Mouse (Mus musculus) lung, embryonic 14.5 days (tissue): ENCODE results near the gene Phldb2. TPM values are rescaled to one million over a fixed set of nuclear protein-coding genes. Genes with fewer than 3 reads are reported as not detected.

ENCODE experiments used
- ATAC-seq: fragments of 200-750 bp; cut with Nextera tagmentation; 2 replicates; pipeline ENCODE4 v1.8.0; 2017; ENCODE audit warnings: mild to moderate bottlenecking, moderate TSS enrichment, moderate library complexity; ENCODE audit not compliant: insufficient read depth
- DNase-seq: peaks from one replicate; pipeline ENCODE4 v3.0.0-alpha.2; 2015
- H3K27ac ChIP-seq: fragments of 300-500 bp; sonication (generic); 2 replicates; pipeline ENCODE4 v1.5.1; 2014; ENCODE audit warnings: low read depth, mild to moderate bottlenecking, moderate library complexity
- H3K27me3 ChIP-seq: fragments of 300-500 bp; sonication (generic); 2 replicates; pipeline ENCODE4 v1.6.1; 2014; ENCODE audit warnings: low read length, control low read depth; ENCODE audit not compliant: insufficient read depth
- H3K36me3 ChIP-seq: fragments of 300-500 bp; sonication (generic); 2 replicates; pipeline ENCODE4 v1.6.1; 2014; ENCODE audit warnings: control low read depth; ENCODE audit not compliant: insufficient read depth
- H3K4me1 ChIP-seq: fragments of 300-500 bp; sonication (generic); 2 replicates; pipeline ENCODE4 v1.6.1; 2014; ENCODE audit warnings: antibody characterized with exemption, control low read depth; ENCODE audit not compliant: insufficient read depth
- H3K4me2 ChIP-seq: fragments of 300-500 bp; sonication (generic); 2 replicates; pipeline ENCODE4 v1.6.1; 2014; ENCODE audit warnings: mild to moderate bottlenecking
- H3K4me3 ChIP-seq: fragments of 300-500 bp; sonication (generic); 2 replicates; pipeline ENCODE4 v1.5.1; 2014; ENCODE audit warnings: low read depth, low read length
- H3K9ac ChIP-seq: fragments of 300-500 bp; sonication (generic); 2 replicates; pipeline ENCODE4 v1.6.1; 2014
- H3K9me3 ChIP-seq: fragments of 300-500 bp; sonication (generic); 2 replicates; pipeline ENCODE4 v1.6.1; 2016; ENCODE audit warnings: low read depth, low read length, control low read depth
- CTCF ChIP-seq: IDR thresholded peaks from 2 replicates; pipeline ENCODE4 v1.5.1; 2016; ENCODE audit warnings: antibody characterized with exemption, low read depth
- WGBS: fragments of 180-500 bp; shearing (Covaris S2); extraction: QIAGEN DNeasy Blood & Tissue Kit; methylation state at CpG from one replicate; pipeline ENCODE4 v1.1.7; 2014; 5-methylcytosine and 5-hydroxymethylcytosine counted together
- polyA plus RNA-seq: library from polyadenylated mRNA; unstranded; fragments of >200 nt; fragmentation: Nextera tagmentation; extraction: Ambion mirVana; gene quantifications from 2 replicates; pipeline ENCODE4 v1.2.1, GENCODE M21; 2014

Phldb2 gene
- polyA plus RNA-seq, result 47.3 and 48.0 TPM in 2 replicates

- ATAC-seq, result no peak
- no peak within 1 kb of the TSS for H3K9ac ChIP-seq
Measured at GRCm38 (mm10) chr16:45953394-45953793, at the start of gene Phldb2. Phldb2 (minus strand) TSS chr16:45953598.

GRCm38 (mm10) chr16:46001550-46002166 is 48.3 kb upstream of the Phldb2 start:
- no peak for TF ChIP-seq CTCF
- H3K4me2 ChIP-seq, result no peak overlapping the region
- H3K4me3 ChIP-seq, result no peak overlapping the region
- DNase-seq, result no peak
- H3K27me3 ChIP-seq, result no peaks in the 10 kb centered on the region
- no peak for ATAC-seq
- H3K36me3 ChIP-seq, result no peaks in the 10 kb centered on the region
- H3K9ac ChIP-seq, result no peak overlapping the region
- H3K27ac ChIP-seq, result no peak overlapping the region
- no peaks in the 10 kb centered on the region for H3K4me1 ChIP-seq
- no peaks in the 10 kb centered on the region for H3K9me3 ChIP-seq
- WGBS, result 73% methylated on average over 10 of the region's 10 CpGs

More at GRCm38 (mm10) chr16:45953394-45953793, at the start of gene Phldb2:
- WGBS, result 69% methylated on average over 4 of the region's 4 CpGs
- no peaks in the 10 kb centered on the region for H3K36me3 ChIP-seq
- H3K27ac ChIP-seq, result peak within 1 kb of the TSS; percentile 15
- H3K9me3 ChIP-seq, result no peaks in the 10 kb centered on the region
- TF ChIP-seq CTCF, result no peak
- no peak for DNase-seq
- no peak within 1 kb of the TSS for H3K4me2 ChIP-seq
- H3K4me3 ChIP-seq, result no peak within 1 kb of the TSS
- H3K4me1 ChIP-seq, result no peaks in the 10 kb centered on the region
- no peaks in the 10 kb centered on the region for H3K27me3 ChIP-seq

- DNase-seq (no peak), ATAC-seq (no peak)
- H3K27ac ChIP-seq, result no peak overlapping the region
- no peaks in the 10 kb centered on the region for H3K9me3 ChIP-seq
- no peak for TF ChIP-seq CTCF
- no peak overlapping the region for H3K4me2 ChIP-seq
- no peaks in the 10 kb centered on the region for H3K27me3 ChIP-seq
- no peaks in the 10 kb centered on the region for H3K36me3 ChIP-seq
- no peak overlapping the region for H3K4me3 ChIP-seq
- no peak overlapping the region for H3K9ac ChIP-seq
- no peaks in the 10 kb centered on the region for H3K4me1 ChIP-seq
- WGBS, result 89% methylated on average over 3 of the region's 3 CpGs
Measured at GRCm38 (mm10) chr16:46000976-46001375, 47.6 kb upstream of the Phldb2 start.

GRCm38 (mm10) chr16:45999374-46000191 is 46.2 kb upstream of the Phldb2 start:
- H3K4me1 ChIP-seq, result no peaks in the 10 kb centered on the region
- no peak overlapping the region for H3K9ac ChIP-seq
- no peaks in the 10 kb centered on the region for H3K36me3 ChIP-seq
- H3K27ac ChIP-seq, result no peak overlapping the region
- no peaks in the 10 kb centered on the region for H3K27me3 ChIP-seq
- DNase-seq, result peak; percentile 11
- H3K4me3 ChIP-seq, result no peak overlapping the region
- H3K9me3 ChIP-seq, result no peaks in the 10 kb centered on the region
- WGBS, result 72% methylated on average over 10 of the region's 10 CpGs
- TF ChIP-seq CTCF, result no peak
- no peak overlapping the region for H3K4me2 ChIP-seq
- ATAC-seq, result no peak

GRCm38 (mm10) chr16:45998231-45998630 is 44.8 kb upstream of the Phldb2 start:
- Histone ChIP-seq H3K4me2 (no peak overlapping the region), H3K4me1 (no peaks in the 10 kb centered on the region), H3K36me3 (no peaks in the 10 kb centered on the region), H3K27me3 (no peaks in the 10 kb centered on the region), H3K9me3 (no peaks in the 10 kb centered on the region), H3K4me3 (no peak overlapping the region), H3K27ac (no peak overlapping the region), H3K9ac (no peak overlapping the region)
- no peak for ATAC-seq
- no peak for DNase-seq
- TF ChIP-seq CTCF, result no peak
- 74% methylated on average over 7 of the region's 7 CpGs for WGBS

GRCm38 (mm10) chr16:45990901-45991676 is 37.7 kb upstream of the Phldb2 start:
- ATAC-seq (no peak), DNase-seq (peak; percentile 47)
- no peaks in the 10 kb centered on the region for H3K4me1 ChIP-seq
- H3K27me3 ChIP-seq, result no peaks in the 10 kb centered on the region
- H3K9me3 ChIP-seq, result no peaks in the 10 kb centered on the region
- 46% methylated on average over 10 of the region's 10 CpGs for WGBS
- H3K4me2 ChIP-seq, result no peak overlapping the region
- no peak overlapping the region for H3K27ac ChIP-seq
- no peak overlapping the region for H3K9ac ChIP-seq
- TF ChIP-seq CTCF, result peak; percentile 40
- no peaks in the 10 kb centered on the region for H3K36me3 ChIP-seq
- no peak overlapping the region for H3K4me3 ChIP-seq

- WGBS, result 84% methylated on average over 1 of the region's 1 CpGs
- no peak overlapping the region for H3K4me2 ChIP-seq
- H3K36me3 ChIP-seq, result no peaks in the 10 kb centered on the region
- no peaks in the 10 kb centered on the region for H3K27me3 ChIP-seq
- no peak overlapping the region for H3K4me3 ChIP-seq
- ATAC-seq (no peak), DNase-seq (no peak)
- H3K9ac ChIP-seq, result no peak overlapping the region
- H3K4me1 ChIP-seq, result no peaks in the 10 kb centered on the region
- no peak overlapping the region for H3K27ac ChIP-seq
- no peak for TF ChIP-seq CTCF
- no peaks in the 10 kb centered on the region for H3K9me3 ChIP-seq
Measured at GRCm38 (mm10) chr16:45986236-45986635, 32.8 kb upstream of the Phldb2 start.
